Mouse (Mus musculus): Measurements from ENCODE around the gene Tmem204.

- TF ChIP-seq CEBPB (IDR thresholded peaks at IDR 0.05; ENCODE audit: insufficient read depth, poor library complexity, severe bottlenecking): no peak
- no peak for TF ChIP-seq MYOG (IDR thresholded peaks at IDR 0.05; ENCODE audit: control insufficient read depth in 1 of 3, insufficient read depth in 1 of 3, insufficient read length in 2 of 3, low read depth in 2 of 3)
- no peak for TF ChIP-seq POLR2A (IDR thresholded peaks at IDR 0.05; ENCODE audit: insufficient read length, low read depth)
Observed at GRCm38 (mm10) chr17:25114908-25115645, 31.7 kb upstream of the Tmem204 start.

All from myocyte (in vitro differentiated cells).